Mouse (Mus musculus): ENCODE data around the gene Tecpr2.

Tecpr2 gene

DNA sequence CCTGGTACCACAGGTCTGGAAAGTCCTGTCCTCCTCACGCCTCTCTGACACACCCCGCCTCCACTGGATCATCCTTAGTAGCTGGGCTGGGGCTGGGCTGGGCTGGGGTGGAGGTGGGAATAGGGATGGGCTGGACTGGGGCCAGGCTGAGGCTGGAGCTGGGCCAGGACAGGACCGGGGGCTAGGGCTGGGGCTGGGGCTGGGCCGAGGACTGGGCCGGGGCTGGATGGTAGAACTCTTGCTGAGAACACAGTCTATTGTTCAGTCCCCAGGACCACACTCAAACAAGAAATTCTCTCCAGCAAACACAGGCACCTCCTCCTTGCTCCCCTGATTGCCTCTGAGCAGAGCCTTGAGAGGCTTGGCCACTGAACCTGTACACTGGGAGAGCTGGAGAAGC, 117.3 kb downstream of the Tecpr2 start:
- no peak for DNase-seq (ENCODE audit: low spot score in 2 of 2)

DNA sequence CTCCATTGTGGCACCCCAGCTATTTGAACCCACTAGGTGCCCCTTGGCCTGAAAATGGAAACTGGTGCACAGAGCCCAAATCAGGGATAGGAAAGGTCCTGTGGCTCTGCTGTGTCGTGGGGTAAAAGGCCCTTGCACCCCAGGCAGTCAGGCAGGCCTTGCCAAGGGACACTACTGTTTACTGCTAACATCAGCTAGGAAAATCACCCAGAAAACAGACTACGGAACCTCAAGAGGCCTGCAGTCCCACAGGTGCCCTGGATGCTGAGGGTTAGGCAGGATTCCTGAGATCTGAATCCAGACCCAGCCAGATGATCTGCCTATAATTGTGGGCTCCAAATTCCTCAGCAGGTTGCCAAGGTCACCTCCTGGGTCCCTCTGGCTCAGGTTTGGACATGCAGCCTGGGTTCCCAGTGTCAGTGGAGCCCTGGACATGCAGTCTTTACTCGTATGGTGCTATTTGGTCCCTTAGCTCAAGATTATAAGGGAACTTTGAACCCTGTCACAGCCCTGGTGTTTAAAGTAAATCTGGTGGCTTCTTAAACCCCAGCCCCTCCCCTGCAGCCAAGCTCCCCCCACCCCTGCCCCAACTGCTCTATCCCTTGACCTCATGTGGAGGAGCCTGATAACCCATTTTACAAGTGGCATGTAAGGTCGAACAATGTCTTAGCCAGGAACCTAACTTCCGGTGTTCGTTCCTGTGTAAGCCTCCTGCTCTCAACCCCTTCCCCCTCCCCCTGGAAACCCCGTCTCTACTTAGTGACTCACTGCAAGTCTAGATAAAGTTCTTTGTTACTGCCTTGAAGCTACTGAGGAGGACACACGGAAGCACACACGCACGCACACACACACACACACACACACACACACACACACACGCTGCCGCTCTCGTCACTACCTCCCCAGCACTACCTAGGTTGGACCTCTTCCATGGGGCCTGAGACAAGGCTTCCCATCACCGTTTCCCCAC, 118.4 kb downstream of the Tecpr2 start:
- no peak for DNase-seq (ENCODE audit: low spot score in 2 of 2)

DNA sequence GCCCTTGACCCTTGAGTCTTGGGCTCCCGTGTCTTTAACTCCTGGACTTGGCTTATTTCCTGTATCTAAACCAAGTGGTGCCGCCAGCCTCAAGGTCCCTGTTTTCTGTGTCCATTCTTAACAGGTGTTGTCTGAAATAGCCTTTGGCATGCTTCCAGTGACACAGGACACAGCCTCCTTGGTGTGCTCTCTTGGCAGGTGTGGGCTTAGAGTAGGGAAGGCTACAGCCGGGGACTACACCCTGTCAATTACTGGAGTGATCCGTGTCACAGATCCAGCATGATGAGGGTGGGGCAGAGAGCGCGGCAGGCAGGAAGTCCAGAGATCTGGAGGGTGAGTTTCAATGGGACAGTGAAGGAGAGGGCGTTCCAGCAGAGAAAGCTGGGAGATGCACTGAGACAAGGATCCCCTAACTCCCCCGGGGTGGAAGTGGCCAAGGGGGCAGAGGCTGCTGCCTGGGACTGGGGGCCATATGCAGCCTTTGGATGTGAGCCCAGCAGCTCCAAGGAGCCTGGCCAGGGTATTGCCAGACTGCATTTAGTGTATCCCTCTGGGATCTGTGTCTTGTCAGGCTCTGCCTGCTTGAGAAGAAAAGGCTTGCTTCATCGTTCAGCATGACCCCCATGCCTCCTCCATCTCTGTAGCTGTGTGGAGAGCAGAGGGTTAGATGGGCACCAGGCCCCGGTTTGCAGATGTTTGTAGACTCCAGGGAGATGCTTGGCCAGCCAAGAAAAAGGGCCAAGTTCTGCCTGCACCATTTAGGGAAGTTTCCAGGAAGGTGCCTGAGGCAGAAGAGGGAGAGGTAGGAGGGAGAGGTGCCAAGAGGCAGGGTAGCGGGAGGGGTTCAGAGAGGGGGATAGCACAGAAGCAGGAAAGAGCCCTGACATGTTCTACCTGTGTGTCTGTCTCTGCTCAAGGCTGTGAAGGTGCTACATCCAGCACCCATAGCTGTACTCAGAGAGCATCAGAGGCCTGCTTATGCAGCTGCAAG, 119.7 kb downstream of the Tecpr2 start:
- no peak for DNase-seq (ENCODE audit: low spot score in 2 of 2)

DNA sequence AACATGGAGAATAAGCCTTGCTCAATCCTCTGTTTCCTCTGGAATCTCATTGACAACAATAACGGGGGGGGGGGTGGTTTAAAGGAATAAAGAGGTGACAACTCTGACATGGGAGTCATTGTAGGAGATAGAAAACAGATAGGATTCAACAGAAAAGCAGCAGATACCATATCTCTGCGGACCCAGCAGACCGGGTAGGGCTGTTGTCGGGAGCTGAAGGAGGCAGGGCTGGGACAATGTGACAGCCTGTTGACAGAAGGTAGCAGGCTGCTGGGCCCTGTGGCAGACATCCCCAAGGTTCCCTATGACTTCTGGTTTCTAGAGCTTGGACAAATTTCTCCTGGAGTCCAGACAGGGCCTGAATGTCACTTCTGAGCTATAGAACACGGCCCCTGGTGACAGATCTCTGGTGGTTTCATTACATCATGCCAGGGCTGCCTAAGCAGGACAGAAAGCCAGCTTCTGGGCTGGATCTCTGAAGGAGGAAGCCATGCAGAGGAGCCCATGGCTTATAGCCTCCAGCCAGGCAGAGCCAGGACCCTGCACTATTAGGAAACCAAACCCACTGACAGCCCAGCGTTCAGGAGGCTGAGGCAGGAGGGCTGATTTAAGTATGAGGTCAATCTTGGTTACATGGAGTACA, 120.7 kb downstream of the Tecpr2 start:
- no peak for DNase-seq (ENCODE audit: low spot score in 2 of 2)

DNA sequence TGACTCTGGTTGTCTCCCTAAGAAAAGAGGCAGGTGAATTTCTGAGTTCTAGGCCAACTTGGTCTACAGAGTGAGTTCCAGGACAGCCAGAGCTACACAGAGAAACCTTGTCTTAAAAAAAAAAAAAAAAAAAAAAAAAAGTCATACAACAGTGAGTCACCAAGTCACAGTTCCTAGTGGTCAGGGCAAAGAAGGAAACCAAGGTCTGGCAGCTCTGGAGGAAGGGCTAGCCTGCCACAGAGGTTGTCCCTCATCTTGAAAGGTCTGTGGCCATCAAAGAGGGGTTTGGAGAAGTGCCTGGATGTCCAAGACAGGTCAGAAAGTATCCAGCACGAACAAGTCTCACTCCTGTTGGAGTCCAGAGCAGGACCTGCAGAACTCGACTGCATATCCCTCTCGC, 127.7 kb downstream of the Tecpr2 start:
- no peak for DNase-seq (ENCODE audit: low spot score in 2 of 2)

DNA sequence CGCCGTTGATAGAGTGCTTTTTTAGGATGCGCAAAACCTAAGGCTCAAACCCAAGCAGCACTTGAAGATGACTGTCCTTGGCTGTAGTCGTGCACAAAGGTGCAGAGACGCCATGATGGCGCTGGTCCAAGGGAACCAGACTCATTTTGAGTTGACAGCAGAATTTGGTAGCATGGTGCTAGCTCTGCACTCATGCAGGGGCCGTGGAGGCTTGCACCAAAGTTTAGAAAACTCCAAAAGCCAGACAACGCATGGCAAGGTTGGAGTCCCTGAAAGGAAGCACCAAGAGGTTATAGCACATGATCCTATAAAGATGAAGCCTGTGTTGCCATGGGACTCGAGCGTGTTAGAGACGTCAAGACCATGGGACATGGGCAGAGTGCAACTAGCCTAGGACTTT, 129.0 kb downstream of the Tecpr2 start:
- no peak for DNase-seq (ENCODE audit: low spot score in 2 of 2)

DNA sequence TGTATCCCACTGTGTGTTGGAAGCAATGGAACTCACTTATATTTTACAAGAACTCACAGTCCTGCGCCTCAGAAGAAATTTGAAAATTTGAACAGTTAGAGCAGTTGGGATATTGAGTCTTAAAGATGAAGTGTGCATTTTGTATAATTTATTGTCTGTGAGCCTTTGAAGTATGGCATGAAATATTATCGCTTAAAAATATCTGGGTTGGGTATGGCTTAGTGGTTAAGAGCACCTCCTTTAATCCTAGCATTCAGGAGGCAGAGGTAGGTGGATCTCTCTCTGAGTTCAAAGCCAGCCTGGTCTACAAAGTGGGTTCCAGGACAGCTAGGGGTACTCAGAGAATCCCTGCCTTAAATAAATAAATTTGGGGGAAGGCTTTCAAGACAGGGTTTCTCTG, 130.0 kb downstream of the Tecpr2 start:
- no peak for DNase-seq (ENCODE audit: low spot score in 2 of 2)

DNA sequence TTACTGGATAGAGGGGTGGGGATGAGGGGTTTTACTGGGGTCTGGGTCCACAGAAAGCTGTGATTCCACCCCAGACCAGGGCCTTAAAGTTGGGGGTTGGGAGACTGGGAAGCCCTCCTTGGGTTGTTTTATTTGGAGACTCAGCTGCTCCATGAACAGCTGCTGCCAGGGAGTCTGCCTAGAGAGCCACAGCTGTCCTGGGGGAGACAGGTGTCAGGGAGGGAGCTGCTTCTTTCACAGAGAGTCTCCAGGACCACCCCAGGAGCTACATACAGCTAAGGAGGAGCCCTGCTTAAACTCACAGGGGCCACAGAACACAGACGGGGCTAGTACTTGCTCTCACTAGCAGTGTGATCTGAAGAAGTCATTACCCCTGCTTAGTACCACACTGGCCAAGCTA, 132.1 kb downstream of the Tecpr2 start:
- DNase-seq (ENCODE audit: low spot score in 2 of 2) = no peak

DNA sequence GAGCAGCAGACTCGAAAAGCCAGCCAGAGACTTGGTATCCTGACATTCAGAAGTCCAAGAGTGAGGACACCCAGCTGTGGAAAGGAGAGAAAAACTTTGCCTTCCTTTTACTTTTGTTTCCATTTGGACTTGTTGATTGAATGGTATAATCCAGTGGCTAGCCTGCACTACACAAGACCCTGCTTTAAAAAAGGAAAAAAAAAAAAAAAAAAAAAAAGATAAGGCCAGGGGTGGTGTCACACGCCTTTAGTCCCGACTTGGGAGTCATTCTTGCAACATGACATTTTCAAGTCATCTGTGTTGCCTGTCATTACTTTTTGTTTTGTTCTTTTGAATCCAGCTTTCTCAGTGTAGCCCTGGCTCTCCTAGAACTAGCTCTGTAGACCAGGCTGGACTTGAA, 132.5 kb downstream of the Tecpr2 start:
- DNase-seq (ENCODE audit: low spot score in 2 of 2) = no peak
